ENCODE assay signal across 8 mouse cellular contexts in the genomic region with DNA sequence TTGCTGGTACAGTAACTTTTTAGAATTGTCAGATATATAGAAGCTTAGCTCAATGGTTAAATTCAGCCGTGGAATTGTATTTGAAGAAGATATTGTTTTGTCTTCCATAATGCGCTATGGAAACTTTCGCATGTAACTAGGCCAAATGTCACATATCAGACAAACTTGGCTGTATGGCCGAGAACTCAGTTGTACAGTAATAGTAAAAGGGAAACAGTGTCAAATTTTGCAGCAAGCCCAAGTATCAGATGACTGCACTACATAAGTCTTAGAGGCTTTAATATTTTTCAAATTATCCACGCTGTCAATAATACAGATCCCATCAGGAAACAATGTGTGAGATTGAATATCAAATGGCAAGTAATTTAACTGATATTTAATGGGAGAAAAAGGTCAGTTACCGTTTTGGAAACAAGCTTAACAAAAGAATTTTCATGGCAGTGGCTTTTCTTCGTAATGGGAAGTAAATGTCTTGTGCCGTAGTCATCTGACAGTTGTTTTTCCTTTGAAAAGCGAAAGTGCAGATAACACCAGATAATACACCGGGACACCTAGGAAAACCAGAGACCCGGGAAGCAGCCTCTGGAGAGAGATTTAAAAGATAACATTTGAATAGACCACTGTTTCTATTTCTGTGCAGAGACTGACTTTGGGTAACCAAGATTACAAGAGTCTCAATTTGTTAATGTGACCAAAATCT. TPM values are rescaled to one million over a fixed set of nuclear protein-coding genes. Genes with fewer than 3 reads are reported as not detected.
A peak's percentile ranks its signal among the peaks of the same experiment; 100 is the strongest.
DNase-seq lines count a peak whose midpoint lies in the region; ATAC-seq and TF ChIP-seq lines count a peak whose summit lies in the region.

No protein-coding gene starts in this region.

- peak overlapping the region; percentile 95; the same call in 1 of the 2 replicates for H3K4me3 ChIP-seq in testis, adult 2 months (ENCODE audit: control insufficient read depth, low read depth, low read length)
- H3K4me3 ChIP-seq in limb, embryonic 14.5 days (replicated peaks; ENCODE audit: low read length) = peak overlapping the region; percentile 95
- peak overlapping the region; percentile 98 for H3K4me3 ChIP-seq in stomach, postnatal 0 days (ENCODE audit: low read depth, low read length)

- no peak for ATAC-seq in CD4-positive, CD25-positive, alpha-beta regulatory T cell, adult 4 months
- ATAC-seq in limb, embryonic 14.5 days (ENCODE audit: low FRiP score, low read depth) = no peak
- ATAC-seq in stomach, postnatal 0 days (ENCODE audit: low FRiP score, low TSS enrichment) = no peak
- ATAC-seq in cerebellum, adult (ENCODE audit: insufficient number of reproducible peaks, low FRiP score, low TSS enrichment) = no peak

- peak; percentile 9 for DNase-seq in CD4-positive, CD25-positive, alpha-beta regulatory T cell, adult 2 months (ENCODE audit: low read depth, low spot score)
- no peak for DNase-seq in testis, postnatal 10 days (ENCODE audit: low spot score)
- no peak for DNase-seq in limb, embryonic 14.5 days (ENCODE audit: low spot score)
- no peak for DNase-seq in stomach, postnatal 0 days (ENCODE audit: low spot score)
- DNase-seq in ovary, postnatal 36 days (ENCODE audit: low spot score) = no peak

- TF ChIP-seq POLR2A in testis, adult 2 months (IDR thresholded peaks at IDR 0.05; ENCODE audit: control insufficient read depth, low read depth, low read length) = no peak
- no peak for TF ChIP-seq POLR2A in limb, embryonic 14.5 days (IDR thresholded peaks at IDR 0.05; ENCODE audit: borderline replicate concordance, extremely low read depth, insufficient read depth, insufficient read length)

- TF ChIP-seq EP300 in stomach, postnatal 0 days (optimal IDR thresholded peaks at IDR 0.05) = no peak

- peak overlapping the region; percentile 71; the same call in 1 of the 2 replicates for H3K27ac ChIP-seq in testis, adult 2 months (ENCODE audit: control insufficient read depth, insufficient read depth, low read depth, low read length)
- H3K27ac ChIP-seq in limb, embryonic 14.5 days (replicated peaks; ENCODE audit: low read depth, low read length) = no peak overlapping the region
- peak overlapping the region; percentile 93 for H3K27ac ChIP-seq in stomach, postnatal 0 days (replicated peaks)

- H3K4me1 ChIP-seq in testis, adult 2 months (ENCODE audit: control insufficient read depth, insufficient read depth, low read length) = no peaks in the 10 kb centered on the region; the same call in 1 of the 2 replicates
- H3K4me1 ChIP-seq in limb, embryonic 14.5 days (ENCODE audit: control insufficient read depth, insufficient read depth, low read length) = peaks cover 9% of the 10 kb centered on the region
- peaks cover 2% of the 10 kb centered on the region; the same call in 1 of the 2 replicates for H3K4me1 ChIP-seq in stomach, postnatal 0 days (replicated peaks; ENCODE audit: control insufficient read depth, insufficient read depth)

- H3K9ac ChIP-seq in limb, embryonic 14.5 days (ENCODE audit: low read depth, low read length, severe bottlenecking) = peak overlapping the region; percentile 88
- H3K9ac ChIP-seq in stomach, postnatal 0 days (ENCODE audit: low read length) = peak overlapping the region; percentile 96

- no peaks in the 10 kb centered on the region for H3K36me3 ChIP-seq in testis, adult 2 months (ENCODE audit: control insufficient read depth, insufficient read depth, low read length)
- H3K36me3 ChIP-seq in limb, embryonic 14.5 days (ENCODE audit: control insufficient read depth, insufficient read depth, low read length) = no peaks in the 10 kb centered on the region
- H3K36me3 ChIP-seq in stomach, postnatal 0 days (ENCODE audit: control insufficient read depth, insufficient read depth, low read length) = no peaks in the 10 kb centered on the region

- TF ChIP-seq CTCF in testis, adult 2 months (IDR thresholded peaks at IDR 0.05; ENCODE audit: control insufficient read depth, insufficient read depth, insufficient replicate concordance, low read depth, low read length) = no peak
- TF ChIP-seq CTCF in stomach, postnatal 0 days (IDR thresholded peaks at IDR 0.05; ENCODE audit: low read depth) = no peak

- no peaks in the 10 kb centered on the region for H3K27me3 ChIP-seq in testis, adult 2 months (ENCODE audit: control insufficient read depth, insufficient read depth, low read length)
- H3K27me3 ChIP-seq in limb, embryonic 14.5 days (ENCODE audit: control insufficient read depth, insufficient read depth, low read length) = no peaks in the 10 kb centered on the region
- no peaks in the 10 kb centered on the region for H3K27me3 ChIP-seq in stomach, postnatal 0 days (ENCODE audit: control insufficient read depth, insufficient read depth, low read length)

- 38% methylated on average over 11 of the region's 11 CpGs for WGBS in limb, embryonic 14.5 days
- WGBS in stomach, postnatal 0 days = 8% methylated on average over 11 of the region's 11 CpGs

- peak overlapping the region; percentile 73 for H3K4me2 ChIP-seq in limb, embryonic 14.5 days (replicated peaks; ENCODE audit: low read depth, low read length, severe bottlenecking)
- H3K4me2 ChIP-seq in stomach, postnatal 0 days (replicated peaks; ENCODE audit: low read depth) = peak overlapping the region; percentile 73

- H3K9me3 ChIP-seq in limb, embryonic 14.5 days (ENCODE audit: control insufficient read depth, low read length) = no peaks in the 10 kb centered on the region
- H3K9me3 ChIP-seq in stomach, postnatal 0 days (ENCODE audit: control insufficient read depth, low read length) = no peaks in the 10 kb centered on the region

RNA-seq across cellular contexts. Expression of a gene that starts 1.1 kb away (rescaled TPM):
- polyA plus RNA-seq in CD4-positive, CD25-positive, alpha-beta regulatory T cell, adult 4 months (2017; shearing (Covaris generic)) = 10 to 100 TPM; 12.7 to 12.9 TPM
- polyA plus RNA-seq in testis, adult 2 months (2012; rRNA removed) = 8.1 and 9.8 TPM in 2 replicates
- 9.0 and 9.7 TPM in 2 replicates for polyA plus RNA-seq in limb, embryonic 14.5 days (2012; rRNA removed)
- polyA plus RNA-seq in limb, embryonic 14.5 days (2014; fragmentation: Nextera tagmentation; extraction: Ambion mirVana) = 13.4 and 13.9 TPM in 2 replicates
- polyA plus RNA-seq in stomach, postnatal 0 days (2015; fragmentation: Nextera tagmentation; extraction: Ambion mirVana) = 5.1 and 5.3 TPM in 2 replicates
